Mouse (Mus musculus): ENCODE results near the gene Bfsp2. TPM values are rescaled to one million over a fixed set of nuclear protein-coding genes. Genes with fewer than 3 reads are reported as not detected.

The Bfsp2 gene
- 0.64 and 0.82 TPM in 2 replicates for polyA plus RNA-seq (2012; rRNA removed)

GRCm38 (mm10) chr9:103480044-103480576 is at the start of gene Bfsp2:
TSS of gene Bfsp2 (minus strand) at chr9:103480420.

Other genes starting within 250 kb of the Bfsp2 start
- 2,120 and 2,385 TPM in 2 replicates for gene Trf, start 250.0 kb downstream of the Bfsp2 start, polyA plus RNA-seq (2012; rRNA removed)
- gene 1300017J02Rik, start 175.3 kb downstream of the Bfsp2 start, polyA plus RNA-seq (2012; rRNA removed), result 36.7 and 46.6 TPM in 2 replicates
- 44.9 and 50.7 TPM in 2 replicates for gene Topbp1, start 175.2 kb downstream of the Bfsp2 start, polyA plus RNA-seq (2012; rRNA removed)
- 32.6 and 38.0 TPM in 2 replicates for gene Cdv3, start 114.6 kb downstream of the Bfsp2 start, polyA plus RNA-seq (2012; rRNA removed)

Measured in liver, embryonic 14 days (tissue).